In genomic region chr6:99964007-99964406, GRCm38 (mm10) we compare ENCODE assay signal across 19 mouse cellular contexts.
A peak's percentile ranks its signal among the peaks of the same experiment; 100 is the strongest.
DNase-seq lines count a peak whose midpoint lies in the region; ATAC-seq and TF ChIP-seq lines count a peak whose summit lies in the region.
"Had no signal": no experiment of that assay in that cellular context is flagged by ENCODE, and none has a peak within 500 bp of the region (broad histone marks: within the 10 kb centered on the region; RNA-seq: fewer than 3 reads in every experiment).

No protein-coding gene starts in this region.

- peak; percentile 78 for DNase-seq in lung, postnatal 0 days (ENCODE audit: low spot score)
- no peak for DNase-seq in lung, postnatal 25 days (ENCODE audit: low spot score)
- DNase-seq in midbrain, embryonic 10.5 days (ENCODE audit: low spot score), result no peak
- DNase-seq in brain, embryonic 14.5 days (ENCODE audit: low read depth), result peak; percentile 38
- no peak for DNase-seq in cerebellum, postnatal 14 days
- DNase-seq: adrenal gland, adult 2 months; adrenal gland, postnatal 10 days; adrenal gland, postnatal 25 days; cerebellum, adult 11 months; cerebellum, adult 18-20 months; cerebellum, adult 8-10 months; cerebellum, adult 9-11 months; cerebellum, postnatal 25 days; forebrain, postnatal 0 days had no signal

- no peak for TF ChIP-seq CTCF in lung, postnatal 0 days (IDR thresholded peaks at IDR 0.05)
- no peak for TF ChIP-seq CTCF in brain, embryonic 14.5 days (IDR thresholded peaks at IDR 0.05; ENCODE audit: borderline replicate concordance, extremely low read depth, insufficient read depth, insufficient read length)

- no peak overlapping the region for H3K27ac ChIP-seq in lung, postnatal 0 days (ENCODE audit: low read length)
- no peak overlapping the region for H3K27ac ChIP-seq in midbrain, embryonic 16.5 days (ENCODE audit: low read length)
- no peak overlapping the region for H3K27ac ChIP-seq in midbrain, embryonic 10.5 days (replicated peaks)
- H3K27ac ChIP-seq: embryonic facial prominence, embryonic 10.5 days; embryonic facial prominence, embryonic 12.5 days; forebrain, embryonic 13.5 days; forebrain, embryonic 15.5 days had no signal

- TF ChIP-seq POLR2A in brain, embryonic 14.5 days (IDR thresholded peaks at IDR 0.05; ENCODE audit: borderline replicate concordance, extremely low read depth, insufficient read depth, insufficient read length, poor library complexity, severe bottlenecking), result no peak

- TF ChIP-seq EP300 in lung, postnatal 0 days (IDR thresholded peaks at IDR 0.05), result peak; percentile 84

- no peaks in the 10 kb centered on the region for H3K9me3 ChIP-seq in lung, postnatal 0 days (ENCODE audit: low read length)
- H3K9me3 ChIP-seq in midbrain, embryonic 16.5 days (replicated peaks; ENCODE audit: control insufficient read depth, low read length, poor library complexity, severe bottlenecking), result no peaks in the 10 kb centered on the region
- no peaks in the 10 kb centered on the region for H3K9me3 ChIP-seq in midbrain, embryonic 10.5 days (replicated peaks)
- H3K9me3 ChIP-seq: embryonic facial prominence, embryonic 10.5 days; embryonic facial prominence, embryonic 12.5 days had no signal

- WGBS in lung, postnatal 0 days, result 65% methylated on average over 4 of the region's 4 CpGs
- WGBS in midbrain, embryonic 16.5 days, result 62% methylated on average over 4 of the region's 4 CpGs
- WGBS in midbrain, embryonic 10.5 days, result 85% methylated on average over 4 of the region's 4 CpGs

- H3K36me3 ChIP-seq in lung, postnatal 0 days (ENCODE audit: insufficient read depth, low read length), result no peaks in the 10 kb centered on the region
- H3K36me3 ChIP-seq in midbrain, embryonic 16.5 days (ENCODE audit: control insufficient read depth, insufficient read depth, low read length), result no peaks in the 10 kb centered on the region
- no peaks in the 10 kb centered on the region for H3K36me3 ChIP-seq in midbrain, embryonic 10.5 days
- H3K36me3 ChIP-seq: embryonic facial prominence, embryonic 10.5 days; embryonic facial prominence, embryonic 12.5 days; forebrain, embryonic 15.5 days had no signal

- no peak overlapping the region for H3K4me3 ChIP-seq in lung, postnatal 0 days (ENCODE audit: low read depth, low read length)
- no peak overlapping the region for H3K4me3 ChIP-seq in midbrain, embryonic 16.5 days (ENCODE audit: low read depth, low read length)
- no peak overlapping the region for H3K4me3 ChIP-seq in midbrain, embryonic 10.5 days
- H3K4me3 ChIP-seq: embryonic facial prominence, embryonic 10.5 days; embryonic facial prominence, embryonic 12.5 days; forebrain, embryonic 13.5 days; forebrain, embryonic 15.5 days had no signal

- no peak overlapping the region for H3K4me2 ChIP-seq in lung, postnatal 0 days (replicated peaks; ENCODE audit: low read depth, low read length)
- no peak overlapping the region for H3K4me2 ChIP-seq in midbrain, embryonic 16.5 days (ENCODE audit: low read length)
- H3K4me2 ChIP-seq: embryonic facial prominence, embryonic 12.5 days; forebrain, embryonic 13.5 days; forebrain, embryonic 15.5 days had no signal

- peak; percentile 75 for ATAC-seq in lung, postnatal 0 days
- ATAC-seq in midbrain, embryonic 16.5 days, result peak; percentile 43; the same call in 1 of the 2 replicates
- ATAC-seq: forebrain, embryonic 13.5 days; forebrain, embryonic 15.5 days; forebrain, postnatal 0 days had no signal

- no peaks in the 10 kb centered on the region for H3K27me3 ChIP-seq in lung, postnatal 0 days (replicated peaks; ENCODE audit: insufficient read depth, low read length)
- H3K27me3 ChIP-seq in midbrain, embryonic 16.5 days (ENCODE audit: control insufficient read depth, insufficient read depth, low read depth, low read length), result no peaks in the 10 kb centered on the region
- H3K27me3 ChIP-seq in midbrain, embryonic 10.5 days (ENCODE audit: low read depth, poor library complexity, severe bottlenecking), result peaks cover 30% of the 10 kb centered on the region
- H3K27me3 ChIP-seq: embryonic facial prominence, embryonic 12.5 days; forebrain, embryonic 13.5 days; forebrain, embryonic 15.5 days had no signal

- no peak overlapping the region for H3K9ac ChIP-seq in lung, postnatal 0 days (replicated peaks; ENCODE audit: low read depth)
- H3K9ac ChIP-seq in midbrain, embryonic 16.5 days (ENCODE audit: low read depth, low read length), result no peak overlapping the region
- H3K9ac ChIP-seq: embryonic facial prominence, embryonic 12.5 days; forebrain, embryonic 13.5 days; forebrain, embryonic 15.5 days; forebrain, postnatal 0 days had no signal

- H3K4me1 ChIP-seq in lung, postnatal 0 days (ENCODE audit: insufficient read depth, low read depth, low read length), result peaks cover 4% of the 10 kb centered on the region; the same call in 1 of the 2 replicates
- H3K4me1 ChIP-seq in midbrain, embryonic 16.5 days (ENCODE audit: control insufficient read depth, insufficient read depth, low read length), result peaks cover 4% of the 10 kb centered on the region; the same call in 1 of the 2 replicates
- H3K4me1 ChIP-seq in midbrain, embryonic 10.5 days, result peaks cover 19% of the 10 kb centered on the region

Comparison
In these comparisons a context has a peak if more than half of its experiments do, and no peak if none do; other contexts are left out.
1. DNase-seq: peak in lung, postnatal 0 days (single experiment) and brain, embryonic 14.5 days (single experiment); none in lung, postnatal 25 days (single experiment), midbrain, embryonic 10.5 days (single experiment) and cerebellum, postnatal 14 days (0 of 2).